In genomic region chr11:79306510-79306909, GRCm38 (mm10) we compare ENCODE assay signal across 1 mouse cellular context.
TF ChIP-seq lines count a peak whose summit lies in the region.

No protein-coding gene starts in this region.

TF ChIP-seq in MEL, 35 proteins besides CTCF, POLR2A, EP300 and RAD21 (continued from another document):
- TF ChIP-seq POLR2AphosphoS5 (IDR thresholded peaks at IDR 0.05; ENCODE audit: borderline replicate concordance, low read depth, low read length) (no peak), ZMIZ1 (IDR thresholded peaks at IDR 0.05; ENCODE audit: low read depth, low read length) (no peak), MXI1 (IDR thresholded peaks at IDR 0.05; ENCODE audit: low read depth, low read length) (no peak), ZNF384 (IDR thresholded peaks at IDR 0.05; ENCODE audit: low read depth, low read length) (no peak), ZC3H11A (IDR thresholded peaks at IDR 0.05; ENCODE audit: low read depth, low read length) (no peak)
